Comparison of ENCODE assay signal across 12 mouse cellular contexts in genomic region chr3:130922812-130923614, GRCm38 (mm10).
DNase-seq lines count a peak whose midpoint lies in the region; ATAC-seq lines count a peak whose summit lies in the region.
"Had no signal": no experiment of that assay in that cellular context is flagged by ENCODE, and none has a peak within 500 bp of the region (broad histone marks: within the 10 kb centered on the region; RNA-seq: fewer than 3 reads in every experiment).

No protein-coding gene starts in this region.

- no peak overlapping the region; the same call in 1 of the 2 replicates for H3K4me3 ChIP-seq in hindbrain, embryonic 14.5 days (replicated peaks; ENCODE audit: low read length)
- peak overlapping the region; percentile 11 for H3K4me3 ChIP-seq in midbrain, embryonic 16.5 days (ENCODE audit: low read depth, low read length)

- WGBS in hindbrain, embryonic 14.5 days, result 23% methylated on average over 23 of the region's 23 CpGs
- WGBS in midbrain, embryonic 16.5 days, result 6% methylated on average over 23 of the region's 23 CpGs

- H3K27ac ChIP-seq in hindbrain, embryonic 14.5 days, result 0 out of 2 replicates have a peak overlapping the region, but pooled peaks have one; percentile 2
- peak overlapping the region; percentile 52 for H3K27ac ChIP-seq in midbrain, embryonic 16.5 days (ENCODE audit: low read length)
- H3K27ac ChIP-seq: macrophage had no signal

- ATAC-seq in hindbrain, embryonic 14.5 days (ENCODE audit: low FRiP score), result no peak
- ATAC-seq in midbrain, embryonic 16.5 days, result peak; percentile 46; the same call in 1 of the 2 replicates

- no peaks in the 10 kb centered on the region for H3K27me3 ChIP-seq in hindbrain, embryonic 14.5 days (ENCODE audit: control insufficient read depth, insufficient read depth, low read length)
- H3K27me3 ChIP-seq in midbrain, embryonic 16.5 days (ENCODE audit: control insufficient read depth, insufficient read depth, low read depth, low read length), result no peaks in the 10 kb centered on the region

- no peaks in the 10 kb centered on the region for H3K36me3 ChIP-seq in hindbrain, embryonic 14.5 days (replicated peaks; ENCODE audit: control insufficient read depth, insufficient read depth)
- no peaks in the 10 kb centered on the region for H3K36me3 ChIP-seq in midbrain, embryonic 16.5 days (ENCODE audit: control insufficient read depth, insufficient read depth, low read length)

- H3K4me2 ChIP-seq in hindbrain, embryonic 14.5 days (replicated peaks), result peak overlapping the region; percentile 38
- H3K4me2 ChIP-seq in midbrain, embryonic 16.5 days (ENCODE audit: low read length), result peak overlapping the region; percentile 51

- peaks cover 19% of the 10 kb centered on the region; the same call in 1 of the 2 replicates for H3K4me1 ChIP-seq in hindbrain, embryonic 14.5 days (replicated peaks; ENCODE audit: control insufficient read depth, insufficient read depth, low read length)
- H3K4me1 ChIP-seq in midbrain, embryonic 16.5 days (ENCODE audit: control insufficient read depth, insufficient read depth, low read length), result peaks cover 22% of the 10 kb centered on the region

- no peaks in the 10 kb centered on the region for H3K9me3 ChIP-seq in hindbrain, embryonic 14.5 days (ENCODE audit: control insufficient read depth, low read length)
- H3K9me3 ChIP-seq in midbrain, embryonic 16.5 days (replicated peaks; ENCODE audit: control insufficient read depth, low read length, poor library complexity, severe bottlenecking), result no peaks in the 10 kb centered on the region

- DNase-seq in heart, adult 11 months, result peak; percentile 66
- DNase-seq in heart, adult 18-20 months, result no peak
- peak; percentile 69 for DNase-seq in embryo, embryonic 11 days
- no peak for DNase-seq in hindbrain, embryonic 14.5 days (ENCODE audit: low spot score)
- no peak for DNase-seq in layer of hippocampus, adult 8-10 months (ENCODE audit: low spot score in 2 of 2)
- no peak for DNase-seq in cerebellum, postnatal 14 days
- DNase-seq in testis, postnatal 10 days (ENCODE audit: low spot score), result no peak
- DNase-seq: cerebellum, adult 11 months; kidney, adult 18-20 months; right cerebral cortex, postnatal 4 days had no signal

- 0 out of 2 replicates have a peak overlapping the region, but pooled peaks have one; percentile 10 for H3K9ac ChIP-seq in hindbrain, embryonic 14.5 days
- peak overlapping the region; percentile 51; the same call in 1 of the 2 replicates for H3K9ac ChIP-seq in midbrain, embryonic 16.5 days (ENCODE audit: low read depth, low read length)

Comparison
In these comparisons a context has a peak if more than half of its experiments do, and no peak if none do; other contexts are left out.
1. DNase-seq: peak in heart, adult 11 months (single experiment) and embryo, embryonic 11 days (single experiment); none in heart, adult 18-20 months (0 of 2), hindbrain, embryonic 14.5 days (single experiment), layer of hippocampus, adult 8-10 months (0 of 2), cerebellum, postnatal 14 days (0 of 2) and testis, postnatal 10 days (single experiment).